Mouse (Mus musculus): ENCODE results near the gene Blvrb. TPM values are rescaled to one million over a fixed set of nuclear protein-coding genes. Genes with fewer than 3 reads are reported as not detected.
A peak's percentile ranks its signal among the peaks of the same experiment; 100 is the strongest.

The Blvrb gene
- total and polyA plus RNA-seq, 3 experiments: 210 to 245 TPM; not detected in 1

DNA sequence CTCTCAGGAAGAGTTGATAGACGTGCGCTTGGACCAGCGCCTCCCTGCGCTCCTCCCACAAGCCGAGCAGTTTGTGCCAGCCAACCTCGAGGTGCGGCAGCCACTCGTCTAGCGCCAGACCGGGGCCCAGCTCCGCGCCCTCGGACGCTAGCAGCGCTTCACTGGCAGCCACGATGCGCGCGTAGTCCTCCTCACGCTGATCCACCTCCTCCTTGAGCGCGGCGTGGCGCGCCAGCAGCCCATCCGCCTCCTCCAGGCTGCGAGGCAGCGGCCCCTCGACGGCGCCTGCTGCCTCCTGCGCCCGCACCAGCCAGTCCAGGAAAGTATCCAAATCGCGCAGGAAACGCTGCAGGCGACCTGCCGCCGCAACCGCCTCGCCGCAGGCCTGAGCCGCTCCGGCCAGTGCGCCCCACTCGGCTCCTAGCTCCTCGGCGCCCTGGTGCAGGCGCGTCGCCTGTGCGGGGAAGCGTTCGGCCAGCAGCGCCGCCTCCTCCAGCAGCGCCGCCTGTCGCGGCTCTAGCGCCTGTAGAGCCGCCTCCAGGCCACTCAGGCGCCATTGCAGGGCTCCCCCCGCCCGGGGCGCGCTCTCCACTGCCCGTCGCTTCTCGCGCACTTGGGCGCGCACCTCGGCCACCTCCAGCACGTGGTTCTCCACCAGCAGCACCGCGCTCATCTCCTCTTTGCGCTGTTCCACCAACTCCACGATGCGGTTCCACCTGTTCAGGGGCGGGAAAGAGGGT is 43.4 kb upstream of the Blvrb start:
- Histone ChIP-seq H3K9ac (ENCODE audit: control insufficient read depth, low read depth, low read length, poor library complexity, severe bottlenecking) (no peak overlapping the region), H3K9me3 (replicated peaks; ENCODE audit: insufficient read depth, low read length) (no peaks in the 10 kb centered on the region), H3K27me3 (ENCODE audit: control insufficient read depth in 1 of 2, insufficient read depth in 2 of 2, low read length in 2 of 2) (no peaks in the 10 kb centered on the region), H3K27ac (ENCODE audit: control insufficient read depth, low read depth, low read length) (no peak overlapping the region), H3K36me3 (ENCODE audit: control insufficient read depth in 1 of 2, insufficient read depth in 2 of 2, low read length in 2 of 2) (no peaks in the 10 kb centered on the region), H3K4me1 (ENCODE audit: control insufficient read depth in 1 of 2, insufficient read depth in 2 of 2, low read length in 2 of 2) (no peaks in the 10 kb centered on the region), H3K4me3 (ENCODE audit: control insufficient read depth in 1 of 2, insufficient read depth in 1 of 2, low read depth in 2 of 2, low read length in 2 of 2) (no peak overlapping the region), H3K79me2 (ENCODE audit: control insufficient read depth, insufficient read depth, low read length, poor library complexity) (no peaks in the 10 kb centered on the region)
- TF ChIP-seq HCFC1 (IDR thresholded peaks at IDR 0.05; ENCODE audit: low read depth, low read length): no peak
- no peak for TF ChIP-seq POLR2AphosphoS5 (IDR thresholded peaks at IDR 0.05; ENCODE audit: borderline replicate concordance, low read depth, low read length)
- no peak for TF ChIP-seq ZMIZ1 (IDR thresholded peaks at IDR 0.05; ENCODE audit: low read depth, low read length)
- no peak for TF ChIP-seq SIN3A (IDR thresholded peaks at IDR 0.05; ENCODE audit: low read length)
- TF ChIP-seq ETS1 (IDR thresholded peaks at IDR 0.05; ENCODE audit: low read depth, low read length): no peak
- TF ChIP-seq MAX (IDR thresholded peaks at IDR 0.05; ENCODE audit: low read length): no peak
- no peak for TF ChIP-seq MYB (IDR thresholded peaks at IDR 0.05; ENCODE audit: low read depth, low read length)
- no peak for TF ChIP-seq ELF1 (IDR thresholded peaks at IDR 0.05; ENCODE audit: low read depth, low read length)
- TF ChIP-seq CTCF (IDR thresholded peaks at IDR 0.05 in 2 of 3, conservative IDR thresholded peaks at IDR 0.05 in 1 of 3; ENCODE audit: control insufficient read depth in 1 of 3, insufficient read depth in 1 of 3, low read depth in 2 of 3, low read length in 3 of 3, poor library complexity in 1 of 3, severe bottlenecking in 1 of 3): no peak
- TF ChIP-seq MYC (IDR thresholded peaks at IDR 0.05; ENCODE audit: low read depth, low read length): no peak
- TF ChIP-seq KAT2A (conservative IDR thresholded peaks at IDR 0.05; ENCODE audit: low read depth, low read length): no peak
- no peak for TF ChIP-seq NRF1 (IDR thresholded peaks at IDR 0.05; ENCODE audit: insufficient read depth, low read depth, low read length, poor library complexity, severe bottlenecking)
- DNase-seq (ENCODE audit: low read depth, low spot score): no peak

DNA sequence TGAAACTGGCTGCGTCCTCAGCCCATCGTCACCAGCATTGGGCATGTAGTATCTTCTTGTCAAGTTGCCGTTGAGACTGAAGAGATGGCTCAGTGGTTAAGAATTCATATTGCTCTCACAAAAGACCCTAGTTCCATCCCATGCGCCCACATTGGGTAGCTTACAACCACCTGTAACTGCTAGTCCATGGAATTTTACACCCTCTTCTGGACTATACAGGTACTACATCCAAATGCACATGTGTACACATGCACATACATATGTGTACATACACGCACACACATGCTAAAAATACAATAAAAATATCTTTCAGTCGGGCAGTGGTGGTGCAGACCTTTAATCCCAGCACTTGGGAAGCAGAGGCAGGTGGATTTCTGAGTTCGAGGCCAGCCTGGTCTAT is 41.3 kb upstream of the Blvrb start:
- Histone ChIP-seq H3K27ac (ENCODE audit: control insufficient read depth, low read depth, low read length) (no peak overlapping the region), H3K36me3 (ENCODE audit: control insufficient read depth in 1 of 2, insufficient read depth in 2 of 2, low read length in 2 of 2) (no peaks in the 10 kb centered on the region), H3K9me3 (replicated peaks; ENCODE audit: insufficient read depth, low read length) (no peaks in the 10 kb centered on the region), H3K79me2 (ENCODE audit: control insufficient read depth, insufficient read depth, low read length, poor library complexity) (no peaks in the 10 kb centered on the region), H3K4me3 (ENCODE audit: control insufficient read depth in 1 of 2, insufficient read depth in 1 of 2, low read depth in 2 of 2, low read length in 2 of 2) (no peak overlapping the region), H3K27me3 (ENCODE audit: control insufficient read depth in 1 of 2, insufficient read depth in 2 of 2, low read length in 2 of 2) (no peaks in the 10 kb centered on the region; a peak in 1 of 4 replicates), H3K4me1 (ENCODE audit: control insufficient read depth in 1 of 2, insufficient read depth in 2 of 2, low read length in 2 of 2) (no peaks in the 10 kb centered on the region), H3K9ac (ENCODE audit: control insufficient read depth, low read depth, low read length, poor library complexity, severe bottlenecking) (no peak overlapping the region)
- TF ChIP-seq JUND (IDR thresholded peaks at IDR 0.05; ENCODE audit: low read depth, low read length): no peak
- peak in 2 of 3 experiments; percentile 49 to 59; a peak in 4 of 6 replicates for TF ChIP-seq CTCF (IDR thresholded peaks at IDR 0.05 in 2 of 3, conservative IDR thresholded peaks at IDR 0.05 in 1 of 3; ENCODE audit: control insufficient read depth in 1 of 3, insufficient read depth in 1 of 3, low read depth in 2 of 3, low read length in 3 of 3, poor library complexity in 1 of 3, severe bottlenecking in 1 of 3)
- no peak for TF ChIP-seq USF1 (IDR thresholded peaks at IDR 0.05; ENCODE audit: low read depth, low read length)
- TF ChIP-seq RAD21 (IDR thresholded peaks at IDR 0.05; ENCODE audit: low read depth, low read length): peak; percentile 50
- 0 out of 2 replicates have a peak, but pooled peaks have one; percentile 31 for TF ChIP-seq MYC (IDR thresholded peaks at IDR 0.05; ENCODE audit: low read depth, low read length)
- 0 out of 2 replicates have a peak, but pooled peaks have one; percentile 4 for TF ChIP-seq ZC3H11A (IDR thresholded peaks at IDR 0.05; ENCODE audit: low read depth, low read length)
- no peak for TF ChIP-seq RCOR1 (IDR thresholded peaks at IDR 0.05; ENCODE audit: low read depth, low read length)
- TF ChIP-seq SMC3 (IDR thresholded peaks at IDR 0.05; ENCODE audit: low read depth, low read length): peak; percentile 48
- DNase-seq (ENCODE audit: low read depth, low spot score): peak; percentile 52
